Mouse (Mus musculus): ENCODE measurements around the gene Srsf11. TPM values are rescaled to one million over a fixed set of nuclear protein-coding genes. Genes with fewer than 3 reads are reported as not detected.
A peak's percentile ranks its signal among the peaks of the same experiment; 100 is the strongest.

Srsf11 gene
- polyA plus RNA-seq, 1 experiment from 2014 or later, result 146 TPM

DNA sequence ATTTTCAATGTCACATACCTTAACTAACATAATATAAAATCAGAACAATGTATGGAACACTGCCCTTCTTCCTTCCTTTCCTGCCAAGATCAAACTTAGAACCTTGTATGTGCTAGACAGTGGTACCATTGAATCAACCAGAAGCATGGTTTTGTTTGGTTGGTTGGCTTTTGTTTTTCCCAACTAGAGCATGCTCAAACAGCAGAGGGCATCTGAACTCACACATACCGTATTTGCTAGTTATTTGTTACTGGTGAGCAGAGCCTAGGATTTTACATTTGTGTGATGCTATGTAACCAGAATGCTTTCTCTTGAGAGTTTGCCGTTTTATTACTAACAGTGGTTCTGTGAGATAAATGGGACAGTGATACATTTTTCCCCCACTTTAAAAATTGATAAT, 13.1 kb upstream of the Srsf11 start:
- WGBS, result 82% methylated on average over 2 of the region's 2 CpGs
- no peak for TF ChIP-seq EP300 (optimal IDR thresholded peaks at IDR 0.05)
- no peak for TF ChIP-seq CTCF (IDR thresholded peaks at IDR 0.05; ENCODE audit: low read depth)
- Histone ChIP-seq H3K9ac (ENCODE audit: low read length) (no peak overlapping the region), H3K4me2 (replicated peaks; ENCODE audit: low read depth) (no peak overlapping the region), H3K4me1 (replicated peaks; ENCODE audit: control insufficient read depth, insufficient read depth) (no peaks in the 10 kb centered on the region), H3K36me3 (ENCODE audit: control insufficient read depth, insufficient read depth, low read length) (peaks cover 4% of the 10 kb centered on the region), H3K9me3 (ENCODE audit: control insufficient read depth, low read length) (no peaks in the 10 kb centered on the region), H3K27me3 (ENCODE audit: control insufficient read depth, insufficient read depth, low read length) (no peaks in the 10 kb centered on the region), H3K27ac (replicated peaks) (no peak overlapping the region), H3K4me3 (ENCODE audit: low read depth, low read length) (no peak overlapping the region)
- ATAC-seq (ENCODE audit: low FRiP score, low TSS enrichment) (no peak), DNase-seq (ENCODE audit: low spot score) (no peak)

DNA sequence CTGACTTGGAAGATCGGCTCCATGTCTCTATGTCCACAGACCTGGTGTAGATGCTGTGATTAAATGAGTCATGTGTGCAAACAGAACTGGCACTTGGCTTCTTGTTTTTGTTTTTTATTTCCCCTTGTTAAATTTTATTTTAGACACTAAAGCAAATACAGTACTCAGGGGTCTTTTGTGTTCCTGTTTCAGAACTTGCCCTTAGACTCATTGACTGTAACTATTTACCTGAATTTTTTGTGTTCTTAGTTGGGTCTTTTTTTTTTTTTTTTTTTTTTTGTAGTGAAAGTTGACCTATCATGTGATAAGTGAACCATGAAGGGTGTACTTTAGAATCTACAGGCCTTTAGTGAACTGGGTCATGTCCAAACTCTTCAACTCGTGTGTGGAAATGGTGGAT, 4.3 kb upstream of the Srsf11 start:
- ATAC-seq (ENCODE audit: low FRiP score, low TSS enrichment) (no peak), DNase-seq (ENCODE audit: low spot score) (no peak)
- no peak overlapping the region for H3K4me2 ChIP-seq (replicated peaks; ENCODE audit: low read depth)
- no peaks in the 10 kb centered on the region for H3K27me3 ChIP-seq (ENCODE audit: control insufficient read depth, insufficient read depth, low read length)
- TF ChIP-seq CTCF (IDR thresholded peaks at IDR 0.05; ENCODE audit: low read depth), result no peak
- TF ChIP-seq EP300 (optimal IDR thresholded peaks at IDR 0.05), result no peak
- WGBS, result 49% methylated on average over 2 of the region's 2 CpGs
- H3K9ac ChIP-seq (ENCODE audit: low read length), result no peak overlapping the region
- no peaks in the 10 kb centered on the region for H3K9me3 ChIP-seq (ENCODE audit: control insufficient read depth, low read length)
- no peak overlapping the region for H3K4me3 ChIP-seq (ENCODE audit: low read depth, low read length)
- no peaks in the 10 kb centered on the region for H3K36me3 ChIP-seq (ENCODE audit: control insufficient read depth, insufficient read depth, low read length)
- no peak overlapping the region for H3K27ac ChIP-seq (replicated peaks)
- H3K4me1 ChIP-seq (replicated peaks; ENCODE audit: control insufficient read depth, insufficient read depth), result no peaks in the 10 kb centered on the region

DNA sequence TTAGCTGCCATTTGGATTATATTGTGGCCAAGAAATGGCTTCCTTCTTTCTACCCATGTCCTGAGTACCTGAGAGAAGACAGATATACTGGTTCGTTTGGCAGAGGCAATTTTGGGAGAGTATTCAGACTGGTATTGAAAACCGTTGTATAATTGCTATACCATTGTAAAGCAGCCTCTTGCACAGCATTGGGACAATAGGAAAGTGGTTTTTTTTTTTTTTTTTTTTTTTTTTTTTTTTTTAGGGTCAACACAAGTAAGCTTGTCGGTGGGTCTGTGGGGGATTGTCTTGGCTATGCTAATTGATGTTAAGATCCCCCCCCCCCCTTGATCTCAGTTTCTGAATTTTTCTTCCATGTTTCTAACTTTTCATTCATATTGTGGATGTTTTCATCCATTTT, 1.7 kb upstream of the Srsf11 start:
- no peak for TF ChIP-seq CTCF (IDR thresholded peaks at IDR 0.05; ENCODE audit: low read depth)
- TF ChIP-seq EP300 (optimal IDR thresholded peaks at IDR 0.05), result no peak
- no peak for ATAC-seq (ENCODE audit: low FRiP score, low TSS enrichment)
- H3K9me3 ChIP-seq (ENCODE audit: control insufficient read depth, low read length), result no peaks in the 10 kb centered on the region
- no peaks in the 10 kb centered on the region for H3K27me3 ChIP-seq (ENCODE audit: control insufficient read depth, insufficient read depth, low read length)
- H3K4me3 ChIP-seq (ENCODE audit: low read depth, low read length), result no peak overlapping the region
- no peak for DNase-seq (ENCODE audit: low spot score)
- no peaks in the 10 kb centered on the region; the same call in 1 of the 2 replicates for H3K4me1 ChIP-seq (replicated peaks; ENCODE audit: control insufficient read depth, insufficient read depth)
- H3K9ac ChIP-seq (ENCODE audit: low read length), result no peak overlapping the region
- no peaks in the 10 kb centered on the region for H3K36me3 ChIP-seq (ENCODE audit: control insufficient read depth, insufficient read depth, low read length)
- 100% methylated on average over 3 of the region's 3 CpGs for WGBS
- no peak overlapping the region for H3K27ac ChIP-seq (replicated peaks)
- no peak overlapping the region for H3K4me2 ChIP-seq (replicated peaks; ENCODE audit: low read depth)

DNA sequence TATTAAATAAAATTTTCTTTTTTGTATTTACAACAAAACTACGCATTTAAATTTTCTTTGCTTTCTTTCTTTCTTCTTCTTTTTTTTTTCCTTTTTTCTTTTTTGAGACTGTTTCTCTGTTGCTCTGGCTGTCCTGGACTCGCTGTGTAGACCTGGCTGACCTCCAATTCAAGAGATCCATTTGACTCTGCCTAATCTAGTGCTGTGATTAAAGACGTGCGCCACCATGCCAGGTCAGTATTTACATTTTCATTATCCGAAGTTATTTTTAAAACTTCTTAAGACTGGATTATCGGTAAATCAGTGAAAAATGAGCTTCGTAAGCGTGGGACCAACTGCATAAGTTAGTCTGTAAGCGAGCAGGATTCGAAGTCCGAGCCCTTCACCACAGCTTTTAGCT, 573 bp downstream of the Srsf11 start:
- 2% methylated on average over 11 of the region's 11 CpGs for WGBS
- DNase-seq (ENCODE audit: low spot score), result no peak
- H3K27me3 ChIP-seq (ENCODE audit: control insufficient read depth, insufficient read depth, low read length), result no peaks in the 10 kb centered on the region
- H3K4me1 ChIP-seq (replicated peaks; ENCODE audit: control insufficient read depth, insufficient read depth), result no peaks in the 10 kb centered on the region; the same call in 1 of the 2 replicates
- peak overlapping the region; percentile 94 for H3K27ac ChIP-seq (replicated peaks)
- H3K9ac ChIP-seq (ENCODE audit: low read length), result peak overlapping the region; percentile 95
- no peak for TF ChIP-seq EP300 (optimal IDR thresholded peaks at IDR 0.05)
- TF ChIP-seq CTCF (IDR thresholded peaks at IDR 0.05; ENCODE audit: low read depth), result no peak
- H3K9me3 ChIP-seq (ENCODE audit: control insufficient read depth, low read length), result no peaks in the 10 kb centered on the region
- ATAC-seq (ENCODE audit: low FRiP score, low TSS enrichment), result no peak
- H3K4me2 ChIP-seq (replicated peaks; ENCODE audit: low read depth), result peak overlapping the region; percentile 74
- peak overlapping the region; percentile 83 for H3K4me3 ChIP-seq (ENCODE audit: low read depth, low read length)
- no peaks in the 10 kb centered on the region for H3K36me3 ChIP-seq (ENCODE audit: control insufficient read depth, insufficient read depth, low read length)

DNA sequence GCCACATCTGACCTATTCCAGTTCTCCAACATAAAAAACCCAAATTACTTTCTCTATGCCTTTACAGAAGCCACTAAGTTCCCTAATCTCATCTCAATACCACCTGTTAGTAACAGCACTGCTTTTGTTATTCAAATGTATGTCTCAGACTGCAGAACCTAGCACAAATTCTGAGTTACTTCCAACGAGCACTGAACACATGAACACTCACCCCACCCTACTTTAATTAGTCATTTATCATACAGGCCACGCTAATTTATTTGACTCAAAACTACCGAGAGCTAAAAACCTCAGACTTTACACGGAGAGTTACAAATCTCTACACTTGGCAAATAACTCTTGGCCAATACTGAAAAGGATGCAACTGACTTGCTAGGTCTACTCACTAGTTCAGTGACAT, 4.3 kb downstream of the Srsf11 start:
- Histone ChIP-seq H3K9ac (ENCODE audit: low read length) (peak overlapping the region; percentile 94), H3K27me3 (ENCODE audit: control insufficient read depth, insufficient read depth, low read length) (no peaks in the 10 kb centered on the region), H3K4me2 (replicated peaks; ENCODE audit: low read depth) (peak overlapping the region; percentile 79), H3K9me3 (ENCODE audit: control insufficient read depth, low read length) (no peaks in the 10 kb centered on the region), H3K27ac (replicated peaks) (peak overlapping the region; percentile 97), H3K36me3 (ENCODE audit: control insufficient read depth, insufficient read depth, low read length) (no peaks in the 10 kb centered on the region), H3K4me3 (ENCODE audit: low read depth, low read length) (peak overlapping the region; percentile 91), H3K4me1 (replicated peaks; ENCODE audit: control insufficient read depth, insufficient read depth) (no peaks in the 10 kb centered on the region; the same call in 1 of the 2 replicates)
- TF ChIP-seq CTCF (IDR thresholded peaks at IDR 0.05; ENCODE audit: low read depth), result no peak
- TF ChIP-seq EP300 (optimal IDR thresholded peaks at IDR 0.05), result no peak
- ATAC-seq (ENCODE audit: low FRiP score, low TSS enrichment) (no peak), DNase-seq (ENCODE audit: low spot score) (no peak)
- WGBS, result 1% methylated on average over 4 of the region's 4 CpGs

DNA sequence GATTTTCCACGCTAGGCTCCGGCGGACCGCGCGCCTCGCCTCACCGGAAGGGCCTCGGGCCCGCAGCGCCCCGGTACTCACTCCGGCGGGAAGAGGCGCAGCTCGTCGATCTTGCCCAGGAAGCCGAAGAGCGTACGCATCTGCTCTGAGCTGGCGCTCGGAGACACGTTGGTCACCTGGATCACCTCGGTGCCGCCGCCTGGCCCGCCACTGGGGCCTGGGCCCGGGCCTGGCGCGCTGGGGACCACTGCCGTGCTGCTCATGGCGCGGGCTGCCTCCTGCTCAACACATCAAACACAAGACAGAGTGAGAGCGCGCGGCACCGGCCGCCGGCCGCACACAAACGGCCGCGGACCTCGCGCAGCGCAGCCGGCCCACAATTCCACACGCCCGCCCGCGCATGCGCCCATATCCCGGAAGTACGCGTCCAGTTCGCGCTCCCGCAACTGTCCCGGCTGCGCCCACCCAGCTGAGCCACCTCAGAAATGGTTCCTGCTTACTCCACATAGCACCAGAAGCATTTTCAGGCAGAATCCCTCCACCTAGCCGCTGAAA, 5.0 kb downstream of the Srsf11 start:
- Histone ChIP-seq H3K9ac (ENCODE audit: low read length) (peak overlapping the region; percentile 94), H3K4me3 (ENCODE audit: low read depth, low read length) (peak overlapping the region; percentile 91), H3K27me3 (ENCODE audit: control insufficient read depth, insufficient read depth, low read length) (no peaks in the 10 kb centered on the region), H3K9me3 (ENCODE audit: control insufficient read depth, low read length) (no peaks in the 10 kb centered on the region), H3K27ac (replicated peaks) (peak overlapping the region; percentile 97), H3K4me1 (replicated peaks; ENCODE audit: control insufficient read depth, insufficient read depth) (no peaks in the 10 kb centered on the region; the same call in 1 of the 2 replicates), H3K36me3 (ENCODE audit: control insufficient read depth, insufficient read depth, low read length) (no peaks in the 10 kb centered on the region; the same call in 1 of the 2 replicates), H3K4me2 (replicated peaks; ENCODE audit: low read depth) (peak overlapping the region; percentile 79)
- DNase-seq (ENCODE audit: low spot score) (peak; percentile 94), ATAC-seq (ENCODE audit: low FRiP score, low TSS enrichment) (peak; percentile 94)
- under 1% methylated on average over 61 of the region's 61 CpGs for WGBS
- no peak; the same call in 1 of the 2 replicates for TF ChIP-seq CTCF (IDR thresholded peaks at IDR 0.05; ENCODE audit: low read depth)
- TF ChIP-seq EP300 (optimal IDR thresholded peaks at IDR 0.05), result no peak

Data from stomach, postnatal 0 days (tissue).